Mouse (Mus musculus) gastrocnemius, postnatal 36 days (tissue): ENCODE data around the gene Phf12. TPM values are rescaled to one million over a fixed set of nuclear protein-coding genes. Genes with fewer than 3 reads are reported as not detected.

Source experiments
- DNase-seq, 2 experiments: peaks; one replicate each; pipeline ENCODE4 v3.0.0; 2022
- intact Hi-C: fragments of 180-260 bp; cut with DNase I; formaldehyde crosslinking; loops from one replicate; pipeline ENCODE4 v1.15.1; 2025
- microRNA-seq, 2 experiments: library from miRNA; unstranded; fragments of <30 nt; microRNA quantifications; one replicate each; pipeline ENCODE4 v1.2.0; 2021
- total RNA-seq, 2 experiments: library from RNA; stranded (reverse); gene quantifications; 2 replicates each; pipeline ENCODE4 v1.2.3; 2021

Phf12 gene
- total RNA-seq, 2 experiments from 2014 or later, result 10.7 to 14.1 TPM

DNA sequence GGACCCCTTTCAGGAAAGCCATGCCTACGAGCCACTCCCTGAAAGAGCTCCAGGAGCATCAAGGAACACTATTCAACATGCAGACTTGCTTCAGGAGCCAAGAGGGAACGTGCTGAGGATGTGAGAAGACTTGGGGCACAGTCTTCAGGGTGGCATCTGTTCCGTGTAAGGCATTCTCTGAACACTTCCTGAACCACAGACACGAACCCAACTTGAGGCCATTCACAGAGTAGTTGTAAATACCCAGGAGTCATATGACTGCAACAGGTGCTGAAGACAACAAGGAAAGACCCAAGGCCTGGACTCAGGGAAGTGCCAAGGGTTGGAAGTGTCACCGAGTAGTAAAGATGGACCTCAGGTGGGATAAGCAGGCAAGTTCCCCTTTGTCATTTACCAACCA lies 85.0 kb downstream of the Phf12 start:
- intact Hi-C loops, result no loop called here
- DNase-seq, result no peak

DNA sequence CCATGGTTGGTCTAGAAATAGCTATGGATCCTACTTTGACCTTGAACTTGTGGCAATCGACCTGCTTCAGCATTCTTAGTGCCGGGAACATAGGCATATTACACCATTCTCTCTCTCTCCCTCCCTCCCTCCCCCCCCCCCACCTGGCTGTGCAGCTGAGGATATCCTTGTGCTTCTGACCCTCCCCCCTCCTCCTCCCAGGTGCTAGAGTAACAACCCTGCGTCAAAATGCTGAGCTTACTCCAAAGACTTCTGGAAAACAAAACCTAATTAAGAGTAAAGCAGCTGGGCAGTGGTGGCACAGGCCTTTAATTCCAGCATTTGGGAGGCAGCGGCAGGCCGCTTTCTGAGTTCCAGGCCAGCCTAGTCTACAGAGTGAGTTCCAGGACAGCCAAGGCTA lies 86.6 kb downstream of the Phf12 start:
- intact Hi-C loops, result no loop called here
- DNase-seq, result no peak

DNA sequence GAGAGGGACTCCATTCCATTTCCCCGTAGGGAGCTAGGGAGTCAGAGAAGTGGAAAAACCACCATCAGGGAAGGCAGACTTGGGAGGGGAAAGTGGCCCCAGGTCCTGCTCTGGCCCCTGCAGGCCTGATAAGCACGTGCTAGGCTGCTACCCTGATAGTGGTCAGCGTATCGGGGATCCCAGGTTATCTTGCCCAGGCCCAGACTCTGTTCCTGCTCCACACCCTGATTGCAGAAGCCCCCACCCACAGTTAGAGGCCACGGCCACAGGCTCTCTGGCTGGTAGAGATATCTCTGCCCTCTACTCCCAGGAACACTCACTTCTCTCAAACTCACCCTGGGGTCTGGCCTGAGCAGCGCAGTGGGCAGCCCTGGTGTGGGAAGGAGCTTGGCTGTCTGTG lies 87.1 kb downstream of the Phf12 start:
- intact Hi-C loops, result no loop called here
- DNase-seq, result no peak

DNA sequence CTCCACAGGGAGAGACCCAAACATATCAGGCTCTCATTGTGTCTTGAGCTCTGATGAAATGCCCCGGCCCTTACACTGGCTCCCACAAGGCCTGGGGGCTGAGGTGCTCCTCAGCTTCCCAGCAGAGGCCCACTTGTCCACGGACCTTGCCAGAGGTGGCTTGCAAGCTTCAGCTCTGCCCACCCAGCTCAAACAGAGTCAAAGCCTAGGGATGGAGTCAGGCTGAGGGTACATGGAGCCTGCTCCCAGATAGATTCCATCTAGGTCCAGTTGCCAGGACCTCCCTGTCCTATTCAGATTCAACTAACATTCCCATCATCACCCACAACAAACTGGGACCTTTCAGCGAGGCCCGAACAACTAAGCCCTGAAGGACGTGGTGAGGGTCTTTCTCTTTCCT lies 89.4 kb downstream of the Phf12 start:
- intact Hi-C loops, result no loop called here
- no peak for DNase-seq

DNA sequence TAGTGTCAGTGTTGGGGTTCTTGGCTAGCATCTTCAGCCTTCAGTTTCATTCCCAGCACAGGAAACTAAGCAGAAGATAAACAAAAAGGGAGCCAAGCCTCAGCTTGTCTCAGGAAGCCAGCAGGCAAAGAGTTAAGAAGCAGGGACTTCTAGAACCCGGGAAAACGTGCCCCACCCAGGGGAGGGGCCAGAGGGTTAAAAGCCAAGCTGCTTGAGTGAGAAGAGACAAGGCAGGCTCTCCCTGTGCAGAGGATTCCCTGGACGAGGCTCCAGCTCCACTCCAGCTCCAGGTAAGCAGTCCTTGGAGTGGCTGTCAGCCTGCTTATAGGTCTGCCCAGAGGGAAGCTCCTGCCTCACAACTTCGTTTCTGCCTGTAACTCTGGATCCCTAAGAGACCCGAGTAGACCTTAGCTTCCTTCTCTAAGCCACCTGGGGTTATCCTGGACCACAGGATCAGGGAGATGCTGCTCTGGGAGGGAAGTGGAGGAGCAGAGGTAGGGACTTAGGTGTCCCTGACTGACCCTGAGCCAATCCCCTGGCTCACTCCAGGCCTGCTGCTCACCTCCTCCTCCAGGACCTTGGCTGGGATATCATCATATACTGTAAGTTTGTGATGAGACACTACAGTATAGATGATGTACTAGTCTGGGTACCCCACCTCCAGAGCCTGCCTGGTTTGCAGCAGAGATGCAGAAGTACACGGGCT lies 90.0 kb downstream of the Phf12 start:
- DNase-seq, result no peak
- intact Hi-C loops, result no loop called here

DNA sequence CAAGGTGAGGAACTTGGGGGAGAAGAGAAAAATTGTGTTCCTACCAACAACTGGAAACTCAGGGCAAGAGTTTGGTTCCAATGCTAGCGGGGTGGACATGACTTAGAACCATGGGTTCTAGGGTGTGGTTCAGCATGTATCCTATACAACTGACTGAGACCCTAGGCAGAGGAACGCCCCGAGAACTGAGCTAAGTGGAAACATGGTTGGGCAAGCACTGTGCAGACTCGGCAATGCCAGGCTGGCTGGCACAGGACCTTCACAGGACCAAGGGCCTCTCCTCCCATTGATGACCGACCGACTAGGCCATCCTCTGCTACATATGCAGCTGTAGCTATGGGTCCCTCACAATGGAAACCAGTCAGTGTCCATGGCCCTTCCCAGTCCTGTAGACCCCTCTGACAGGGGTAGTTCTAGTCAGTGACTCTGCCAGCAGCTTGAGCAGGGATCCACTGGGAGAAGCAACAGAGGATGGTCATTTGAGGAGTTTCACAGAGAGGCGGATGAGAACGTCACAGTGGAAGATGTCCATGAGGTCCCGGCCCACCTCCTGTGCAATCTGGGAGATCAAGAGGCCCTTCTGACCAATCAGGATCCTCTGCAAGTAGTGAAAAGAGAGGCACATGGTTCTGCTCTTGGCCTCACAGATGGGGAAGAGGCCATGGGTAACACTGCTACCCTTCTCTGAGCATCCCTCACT lies 91.2 kb downstream of the Phf12 start:
- intact Hi-C loops, result no loop called here
- no peak for DNase-seq

DNA sequence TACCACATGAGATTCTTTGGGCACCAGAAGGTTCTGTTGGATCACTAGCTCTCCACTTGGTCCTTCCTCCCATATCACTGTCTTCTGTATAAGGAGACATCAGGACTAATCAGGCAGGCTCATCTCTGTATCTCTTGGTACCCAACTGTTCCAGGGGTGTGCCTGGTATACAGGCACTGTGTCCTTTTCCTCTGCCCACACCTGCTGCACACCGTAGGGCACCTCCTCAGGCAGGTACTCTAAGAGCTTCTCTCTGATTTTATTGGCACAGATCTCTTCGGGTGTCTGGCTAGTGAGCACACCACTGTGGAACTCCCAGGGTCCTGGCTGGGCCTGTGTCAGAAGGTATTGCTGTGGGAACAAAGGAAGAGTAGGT lies 91.7 kb downstream of the Phf12 start:
- DNase-seq, result no peak
- intact Hi-C loops, result no loop called here

DNA sequence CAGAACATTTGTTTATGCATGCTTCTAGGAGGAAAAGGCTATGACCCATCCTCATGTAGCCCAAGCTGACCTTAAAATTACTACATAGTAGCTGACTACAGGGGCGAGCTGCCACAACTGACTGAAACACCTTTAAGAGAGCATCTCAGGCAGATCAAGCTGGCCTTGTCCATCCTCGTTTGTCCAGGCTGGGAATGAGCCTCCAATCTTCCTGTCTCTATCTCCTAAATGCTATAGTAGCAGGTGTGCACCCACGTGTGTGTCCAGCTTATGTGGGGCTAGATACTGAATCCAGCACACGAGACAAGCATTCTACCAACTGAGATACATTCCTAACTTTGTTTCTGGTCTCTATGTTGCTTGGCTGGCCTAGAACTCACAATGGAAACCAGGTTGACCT lies 92.1 kb downstream of the Phf12 start:
- intact Hi-C loops, result no loop called here

More for the DNA sequence above, 92.1 kb downstream of the Phf12 start:
- DNase-seq, result no peak

Small RNA genes lying within 50 kb of the gene (microRNA-seq; reads per million reads assigned to microRNA genes)
- gene Mir144, result 139 to 957 reads per million in 2 experiments
- gene Mir451a, result 0 reads per million in 2 experiments
- gene Mir451b, result 0 reads per million in 2 experiments

Other genes with a start within 250 kb of the Phf12 start
- 100 to 1,000 TPM; 331 to 334 TPM for gene Myo18a, start 219.5 kb upstream of the Phf12 start, total RNA-seq
- not detected for gene Gm10277, start 195.0 kb upstream of the Phf12 start, total RNA-seq
- gene Pipox, start 88.7 kb upstream of the Phf12 start, total RNA-seq, result not detected
- under 1 TPM in 1 of 2 experiments, not detected in 1; 0.10 TPM for gene Sez6, start 52.0 kb upstream of the Phf12 start, total RNA-seq
- 1 to 10 TPM in 1 of 2 experiments, under 1 TPM in 1; 0.94 to 1.9 TPM for gene Dhrs13, start 49.5 kb downstream of the Phf12 start, total RNA-seq
- 10 to 100 TPM; 51.7 to 55.6 TPM for gene Flot2, start 55.2 kb downstream of the Phf12 start, total RNA-seq
- gene Eral1, start 97.6 kb downstream of the Phf12 start, total RNA-seq, result 10 to 100 TPM; 21.7 to 22.7 TPM
- gene Fam222b, start 111.9 kb downstream of the Phf12 start, total RNA-seq, result 1 to 10 TPM; 6.0 to 6.1 TPM
- gene Traf4, start 182.8 kb downstream of the Phf12 start, total RNA-seq, result 1 to 10 TPM; 2.2 to 3.2 TPM
- under 1 TPM; 0.59 to 0.64 TPM for gene Nek8, start 193.9 kb downstream of the Phf12 start, total RNA-seq
- 1 to 10 TPM in 1 of 2 experiments, under 1 TPM in 1; 0.99 to 1.4 TPM for gene Tlcd1, start 194.0 kb downstream of the Phf12 start, total RNA-seq
- 100 to 1,000 TPM; 644 to 813 TPM for gene Rpl23a, start 200.8 kb downstream of the Phf12 start, total RNA-seq
- gene Rab34, start 205.7 kb downstream of the Phf12 start, total RNA-seq, result 1 to 10 TPM; 4.2 to 4.5 TPM
- under 1 TPM in 1 of 2 experiments, not detected in 1; 0.74 TPM for gene Proca1, start 210.6 kb downstream of the Phf12 start, total RNA-seq